Mouse (Mus musculus) cerebellum, adult 8-10 months (tissue): ENCODE results near the gene Yju2.

Source experiments
- DNase-seq: peaks from one replicate; pipeline ENCODE4 v3.0.0; 2022

Gene Yju2

DNA sequence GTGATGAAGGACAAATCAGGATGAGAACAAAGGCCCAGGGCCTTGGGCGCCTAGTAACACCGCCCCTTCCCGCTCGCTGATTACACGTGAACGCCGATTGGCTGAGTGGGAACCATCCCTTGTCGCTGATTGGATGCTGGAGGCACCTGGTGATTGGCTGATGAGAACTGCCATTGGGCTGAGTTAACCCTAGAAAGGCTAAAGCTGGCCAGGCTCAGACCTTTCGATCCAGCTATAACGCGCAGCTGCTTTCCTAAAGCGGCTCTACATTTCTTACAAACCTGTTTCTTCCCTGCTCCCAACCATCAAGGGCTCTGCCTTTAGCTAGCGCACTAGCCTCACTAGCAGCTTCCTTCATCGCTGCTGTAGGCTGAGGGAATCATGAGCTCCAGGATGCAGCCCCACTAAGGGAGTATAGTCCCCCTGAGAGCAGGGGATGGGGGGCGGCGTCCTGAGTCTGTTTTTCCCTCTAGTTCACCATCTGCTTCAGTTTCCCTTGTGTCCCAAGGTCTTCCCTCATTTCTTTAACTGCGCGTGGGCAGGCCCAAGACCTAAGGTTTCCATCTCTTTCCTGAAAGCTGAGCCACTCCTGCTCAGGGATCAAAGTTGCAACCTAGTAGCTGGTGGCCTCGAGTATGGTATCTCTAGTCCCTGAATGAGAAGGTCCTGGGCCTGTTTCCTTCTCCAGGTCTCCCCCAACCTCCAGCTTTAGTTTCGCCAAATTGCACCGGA is 49.6 kb downstream of the Yju2 start:
- peak; percentile 91 for DNase-seq

DNA sequence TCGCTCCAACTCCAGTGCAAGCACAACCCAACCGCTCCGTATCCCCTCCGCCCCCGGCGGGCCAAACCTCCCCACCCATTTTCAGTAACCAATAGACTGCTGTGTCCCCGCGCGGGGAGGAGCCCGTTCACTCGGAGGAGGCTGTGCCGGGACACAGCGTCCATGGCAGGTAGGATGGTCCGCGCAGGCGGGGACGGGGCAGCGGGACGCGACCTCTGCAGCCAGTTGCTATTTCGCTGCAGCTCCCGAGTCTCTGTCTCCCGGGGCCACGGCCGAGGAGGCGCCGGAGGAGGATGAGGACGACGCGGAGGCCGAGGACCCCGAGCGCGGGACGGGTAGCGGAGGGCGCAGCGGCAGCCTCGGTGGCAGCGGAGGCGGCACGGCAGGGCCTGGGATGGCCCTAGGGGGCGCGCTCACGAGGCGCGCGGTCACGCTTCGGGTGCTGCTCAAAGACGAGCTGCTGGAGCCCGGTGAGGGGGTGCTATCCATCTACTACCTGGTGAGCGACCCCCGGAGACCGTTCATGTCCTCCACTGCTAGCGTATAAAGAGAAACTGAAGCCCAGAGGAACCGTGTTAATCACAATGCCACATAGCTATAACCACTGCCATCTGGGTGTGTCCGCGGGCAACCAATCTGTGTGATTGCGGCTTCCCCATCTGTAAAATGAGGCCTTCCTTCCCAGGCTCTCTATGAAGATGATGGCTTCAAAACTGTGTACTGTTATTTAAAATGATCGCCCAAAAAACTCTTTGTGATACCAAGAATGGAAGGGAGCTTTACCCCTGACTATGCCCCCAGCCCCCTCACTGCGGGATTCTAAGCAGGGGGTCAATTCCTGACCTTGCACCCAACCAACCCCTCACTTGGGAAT is 50.4 kb downstream of the Yju2 start:
- DNase-seq, result peak; percentile 92

GRCm38 (mm10) chr17:56009962-56010240 is 51.0 kb downstream of the Yju2 start:
- DNase-seq, result no peak

GRCm38 (mm10) chr17:56010255-56010654 is 51.4 kb downstream of the Yju2 start:
- no peak for DNase-seq

GRCm38 (mm10) chr17:56010681-56011080 is 51.8 kb downstream of the Yju2 start:
- peak; percentile 83 for DNase-seq

GRCm38 (mm10) chr17:56011441-56011840 is 52.5 kb downstream of the Yju2 start:
- no peak for DNase-seq

DNA sequence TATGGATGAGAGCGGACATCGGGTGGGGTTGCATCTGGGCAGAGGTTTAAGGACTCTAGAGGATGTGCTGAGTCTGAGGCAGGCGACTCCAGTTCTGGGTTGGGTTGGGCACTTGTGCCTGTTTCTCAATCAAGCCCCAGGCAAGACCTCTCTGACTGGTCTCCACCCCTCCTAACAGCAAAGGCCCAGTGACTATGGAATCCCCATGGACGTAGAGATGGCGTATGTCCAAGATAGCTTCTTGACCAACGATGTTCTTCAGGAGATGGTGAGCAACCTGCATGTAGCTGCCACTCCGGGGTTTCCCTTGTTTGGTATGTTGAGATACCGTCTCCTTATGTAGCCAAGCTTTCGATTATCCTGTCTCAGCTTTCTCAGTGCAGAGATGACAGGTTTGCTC is 56.4 kb downstream of the Yju2 start:
- DNase-seq, result no peak

DNA sequence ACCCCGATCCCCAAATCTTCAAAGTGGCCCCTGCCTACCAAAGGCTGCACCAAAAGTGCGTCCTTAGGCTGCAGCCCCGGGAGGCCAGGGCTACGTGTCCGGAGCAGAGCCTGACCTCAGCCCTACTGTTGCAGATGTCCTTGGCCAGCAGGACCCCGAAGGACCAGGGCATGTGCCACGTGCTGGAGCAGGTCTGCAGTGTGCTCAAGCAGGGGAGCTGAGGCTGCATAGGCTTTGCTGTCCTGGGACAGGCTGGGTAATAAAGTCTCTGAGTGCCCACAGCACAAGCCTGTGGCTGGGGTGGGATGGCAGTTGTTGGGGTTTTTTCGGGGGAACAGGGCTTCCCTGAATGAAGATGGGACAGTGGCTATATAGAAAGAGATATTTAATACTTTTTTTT is 57.5 kb downstream of the Yju2 start:
- DNase-seq, result no peak

GRCm38 (mm10) chr17:56016793-56017785 is 58.2 kb downstream of the Yju2 start:
- DNase-seq, result peak; percentile 47

DNA sequence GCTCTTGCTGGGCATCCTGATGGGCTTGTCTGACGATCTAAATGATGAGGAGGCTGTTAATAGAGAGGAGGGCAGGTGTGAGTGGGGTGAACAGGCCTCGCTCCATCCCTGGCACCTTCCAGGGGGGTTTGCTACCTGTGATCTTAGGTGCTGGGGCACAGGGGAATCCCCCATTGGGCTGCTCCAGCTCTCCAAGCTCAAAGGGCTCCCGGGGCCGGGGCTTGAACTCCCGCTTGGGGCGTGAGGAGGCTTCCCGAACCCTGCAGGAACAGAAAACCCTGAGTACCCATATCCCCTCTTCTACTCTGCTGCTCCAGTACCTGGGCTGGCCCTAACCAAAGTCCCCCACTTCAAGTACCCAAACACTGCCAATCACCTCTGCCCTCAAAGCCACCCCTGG is 58.9 kb downstream of the Yju2 start:
- peak; percentile 51 for DNase-seq
